Mouse (Mus musculus): ENCODE results near the gene Olfr548-ps1. TPM values are rescaled to one million over a fixed set of nuclear protein-coding genes. Genes with fewer than 3 reads are reported as not detected.

Gene Olfr548-ps1
- polyA plus RNA-seq, 1 experiment from 2014 or later = not detected

DNA sequence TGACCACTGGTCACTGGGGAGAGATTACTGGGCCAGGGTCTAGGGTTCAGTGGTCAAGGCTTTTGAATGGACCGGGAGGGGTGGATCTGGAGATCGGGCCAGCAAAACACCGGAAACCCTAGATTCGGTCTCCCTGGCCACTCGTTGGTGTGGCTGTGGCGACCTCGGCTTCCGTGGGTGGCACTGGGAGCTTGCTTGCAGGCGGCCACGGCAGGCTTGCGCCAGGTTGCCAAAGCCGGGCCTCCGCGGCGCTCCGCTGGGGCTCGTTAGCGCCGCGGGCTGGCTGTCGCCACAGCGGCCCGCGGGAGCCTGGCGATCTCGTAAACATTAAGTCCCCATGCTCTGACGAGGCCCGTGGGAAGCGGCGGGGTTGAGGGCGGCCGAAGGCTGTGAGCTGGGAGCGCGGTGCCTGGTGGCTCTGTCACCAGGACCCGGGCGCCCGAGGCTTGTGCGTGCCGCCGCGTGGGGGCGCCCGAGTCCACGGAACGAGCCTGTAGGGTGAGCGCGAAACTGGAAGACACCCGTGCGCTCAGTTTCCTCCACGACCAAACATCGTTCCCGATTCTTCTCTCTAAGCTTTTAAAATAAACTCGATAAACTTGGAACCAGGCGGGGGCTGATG lies 27.8 kb upstream of the Olfr548-ps1 start:
- under 1% methylated on average over 53 of the region's 54 CpGs for WGBS
- Histone ChIP-seq H3K9me3 (replicated peaks; ENCODE audit: control insufficient read depth, low read length) (no peaks in the 10 kb centered on the region), H3K9ac (ENCODE audit: low read length) (peak overlapping the region; percentile 73), H3K27me3 (replicated peaks; ENCODE audit: control insufficient read depth, insufficient read depth, low read length) (peaks cover 10% of the 10 kb centered on the region; the same call in 1 of the 2 replicates), H3K27ac (ENCODE audit: low read depth, low read length) (0 out of 2 replicates have a peak overlapping the region, but pooled peaks have one; percentile 14), H3K4me2 (ENCODE audit: low read length) (peak overlapping the region; percentile 85), H3K4me1 (ENCODE audit: control insufficient read depth, insufficient read depth, low read length) (0 out of 2 replicates have a peak, but pooled peaks cover 5% of the 10 kb centered on the region), H3K36me3 (ENCODE audit: control insufficient read depth, insufficient read depth, low read length) (no peaks in the 10 kb centered on the region), H3K4me3 (ENCODE audit: low read depth, low read length) (peak overlapping the region; percentile 43)
- peak; percentile 95 for ATAC-seq
- DNase-seq (ENCODE audit: low spot score) = peak; percentile 90

DNA sequence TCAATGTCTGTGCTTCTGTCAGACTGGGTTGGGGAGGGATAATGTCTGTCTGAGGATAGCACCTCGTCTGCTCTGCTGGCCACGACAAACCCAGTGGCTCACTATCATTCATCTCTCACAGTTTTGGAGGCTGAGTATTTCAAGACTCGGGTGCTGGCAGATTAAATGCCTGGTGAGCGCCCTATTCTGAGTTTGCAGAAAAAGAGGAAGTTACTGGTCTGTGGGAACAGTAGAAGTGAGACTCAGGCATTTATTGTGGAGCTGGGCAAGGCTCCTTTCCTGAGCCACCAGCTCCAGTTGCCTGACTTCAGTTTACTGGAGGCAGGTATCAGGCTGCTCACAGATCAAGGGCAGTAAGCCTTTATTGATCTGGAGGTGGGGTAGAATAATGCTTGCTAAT lies 26.6 kb upstream of the Olfr548-ps1 start:
- Histone ChIP-seq H3K4me3 (ENCODE audit: low read depth, low read length) (no peak overlapping the region), H3K9me3 (replicated peaks; ENCODE audit: control insufficient read depth, low read length) (no peaks in the 10 kb centered on the region), H3K9ac (ENCODE audit: low read length) (no peak overlapping the region), H3K36me3 (ENCODE audit: control insufficient read depth, insufficient read depth, low read length) (no peaks in the 10 kb centered on the region), H3K4me2 (ENCODE audit: low read length) (no peak overlapping the region), H3K27me3 (replicated peaks; ENCODE audit: control insufficient read depth, insufficient read depth, low read length) (peaks cover 10% of the 10 kb centered on the region; the same call in 1 of the 2 replicates), H3K27ac (ENCODE audit: low read depth, low read length) (no peak overlapping the region), H3K4me1 (ENCODE audit: control insufficient read depth, insufficient read depth, low read length) (0 out of 2 replicates have a peak, but pooled peaks cover 5% of the 10 kb centered on the region)
- no peak for ATAC-seq
- no peak for DNase-seq (ENCODE audit: low spot score)
- 81% methylated on average over 4 of the region's 4 CpGs for WGBS

DNA sequence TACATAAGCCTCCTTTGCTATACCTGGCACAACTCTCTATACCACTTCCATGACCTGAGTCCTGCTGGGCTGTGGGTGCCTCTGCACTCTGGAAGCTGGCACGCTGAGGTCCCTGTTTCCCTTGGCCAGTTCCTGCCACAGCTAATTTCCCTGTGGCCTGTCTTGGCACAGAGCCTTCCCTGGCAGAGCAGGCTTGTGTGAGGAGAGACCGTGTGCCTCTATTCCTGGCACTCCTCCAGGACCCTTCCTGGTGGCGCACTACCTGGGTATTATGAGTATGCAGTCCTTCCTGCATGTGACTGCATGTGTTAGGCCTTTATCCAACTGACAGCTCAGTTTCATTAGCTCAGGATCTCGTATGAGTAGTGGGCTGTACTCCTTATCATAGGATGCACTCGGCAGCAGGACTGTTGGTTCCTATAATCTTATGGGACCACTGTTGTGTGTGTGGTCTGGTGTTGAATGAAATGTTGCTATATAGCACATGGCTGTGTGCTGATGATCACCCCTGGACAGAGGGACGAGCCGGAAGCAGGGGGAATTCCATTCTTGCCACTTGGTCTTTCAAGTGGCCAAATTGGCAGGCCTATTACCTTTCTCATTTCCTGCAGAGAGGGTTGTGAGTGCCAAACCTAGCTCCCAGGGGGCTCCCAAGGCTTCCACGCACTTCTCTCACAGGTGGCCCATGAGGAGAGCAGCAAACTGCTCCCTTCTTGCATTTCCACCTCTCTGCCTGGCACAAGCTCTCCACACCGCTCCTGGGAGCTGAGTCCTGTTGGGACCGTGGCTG lies 24.2 kb upstream of the Olfr548-ps1 start:
- Histone ChIP-seq H3K27me3 (replicated peaks; ENCODE audit: control insufficient read depth, insufficient read depth, low read length) (peaks cover 10% of the 10 kb centered on the region; the same call in 1 of the 2 replicates), H3K36me3 (ENCODE audit: control insufficient read depth, insufficient read depth, low read length) (no peaks in the 10 kb centered on the region), H3K27ac (ENCODE audit: low read depth, low read length) (no peak overlapping the region), H3K9me3 (replicated peaks; ENCODE audit: control insufficient read depth, low read length) (no peaks in the 10 kb centered on the region), H3K4me1 (ENCODE audit: control insufficient read depth, insufficient read depth, low read length) (0 out of 2 replicates have a peak, but pooled peaks cover 5% of the 10 kb centered on the region), H3K9ac (ENCODE audit: low read length) (no peak overlapping the region), H3K4me3 (ENCODE audit: low read depth, low read length) (no peak overlapping the region), H3K4me2 (ENCODE audit: low read length) (no peak overlapping the region)
- DNase-seq (ENCODE audit: low spot score) (peak; percentile 55), ATAC-seq (no peak)
- 51% methylated on average over 10 of the region's 10 CpGs for WGBS

DNA sequence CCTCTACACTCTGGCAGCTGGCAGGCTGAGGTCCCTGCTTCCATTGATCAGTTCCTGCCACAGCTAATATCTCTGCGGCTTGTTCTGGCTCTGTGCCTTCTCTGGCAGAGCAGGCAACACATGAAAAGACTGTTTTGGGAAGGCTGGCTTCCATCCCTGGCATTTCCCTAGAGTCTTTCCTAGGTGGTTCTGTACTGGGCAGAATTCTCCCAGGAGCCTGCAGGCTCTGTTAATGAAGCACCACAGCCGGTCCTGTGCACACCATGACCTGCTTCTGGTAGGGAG lies 23.7 kb upstream of the Olfr548-ps1 start:
- Histone ChIP-seq H3K4me3 (ENCODE audit: low read depth, low read length) (no peak overlapping the region), H3K27me3 (replicated peaks; ENCODE audit: control insufficient read depth, insufficient read depth, low read length) (peaks cover 10% of the 10 kb centered on the region; the same call in 1 of the 2 replicates), H3K4me1 (ENCODE audit: control insufficient read depth, insufficient read depth, low read length) (0 out of 2 replicates have a peak, but pooled peaks cover 5% of the 10 kb centered on the region), H3K36me3 (ENCODE audit: control insufficient read depth, insufficient read depth, low read length) (no peaks in the 10 kb centered on the region), H3K9ac (ENCODE audit: low read length) (no peak overlapping the region), H3K9me3 (replicated peaks; ENCODE audit: control insufficient read depth, low read length) (no peaks in the 10 kb centered on the region), H3K4me2 (ENCODE audit: low read length) (no peak overlapping the region), H3K27ac (ENCODE audit: low read depth, low read length) (no peak overlapping the region)
- DNase-seq (ENCODE audit: low spot score) (peak; percentile 70), ATAC-seq (no peak; the same call in 1 of the 2 replicates)
- WGBS = 53% methylated on average over 2 of the region's 2 CpGs

DNA sequence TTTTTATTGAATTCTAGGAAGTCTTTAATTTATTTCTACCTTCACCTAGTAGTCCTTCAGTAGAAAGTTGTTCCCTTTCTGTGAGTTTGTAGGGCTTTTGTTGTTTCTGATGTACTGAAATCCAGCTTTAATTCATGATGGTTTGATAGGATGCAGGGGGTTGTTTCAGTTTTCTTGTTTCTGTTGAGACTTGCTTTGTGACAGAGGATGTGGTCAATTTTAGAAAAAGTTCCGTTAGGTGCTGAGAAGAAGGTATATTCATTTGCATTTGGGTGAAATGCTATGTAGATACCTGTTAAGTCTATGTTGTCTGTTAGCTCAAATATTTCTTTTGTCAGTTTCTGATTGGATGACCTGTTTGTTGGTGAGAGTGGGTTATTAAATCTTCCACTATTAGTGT lies 11.6 kb upstream of the Olfr548-ps1 start:
- ATAC-seq (no peak), DNase-seq (ENCODE audit: low spot score) (no peak)
- H3K4me1 ChIP-seq (ENCODE audit: control insufficient read depth, insufficient read depth, low read length) = no peaks in the 10 kb centered on the region
- H3K9ac ChIP-seq (ENCODE audit: low read length) = no peak overlapping the region
- no peaks in the 10 kb centered on the region for H3K36me3 ChIP-seq (ENCODE audit: control insufficient read depth, insufficient read depth, low read length)
- no peak overlapping the region for H3K4me3 ChIP-seq (ENCODE audit: low read depth, low read length)
- H3K9me3 ChIP-seq (replicated peaks; ENCODE audit: control insufficient read depth, low read length) = no peaks in the 10 kb centered on the region
- H3K4me2 ChIP-seq (ENCODE audit: low read length) = no peak overlapping the region
- H3K27ac ChIP-seq (ENCODE audit: low read depth, low read length) = no peak overlapping the region
- no peaks in the 10 kb centered on the region for H3K27me3 ChIP-seq (replicated peaks; ENCODE audit: control insufficient read depth, insufficient read depth, low read length)
- 83% methylated on average over 1 of the region's 1 CpGs for WGBS

DNA sequence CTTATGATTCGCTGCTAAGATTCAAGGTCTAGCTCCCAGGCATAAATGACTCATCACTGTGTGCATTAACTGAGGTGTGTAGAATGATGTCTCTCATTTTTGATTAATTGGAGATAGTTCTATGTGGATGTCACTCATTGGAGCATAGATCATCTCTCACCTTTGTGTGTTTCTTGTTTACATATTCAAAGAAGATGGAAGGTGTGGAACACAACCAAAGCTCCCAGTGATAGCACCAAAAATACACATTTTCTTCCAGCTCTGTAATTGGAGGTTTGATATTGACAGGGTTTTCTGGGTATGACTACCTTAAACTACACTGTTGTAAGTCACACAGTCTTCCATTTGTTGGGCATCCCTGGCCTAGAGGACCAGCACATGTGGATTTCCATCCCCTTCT lies 6.2 kb upstream of the Olfr548-ps1 start, which contains the start of gene Olfr547:
Gene Olfr547 (plus strand): TSS at position 301 of the 400 bp plus-strand sequence.
- 79% methylated on average over 1 of the region's 1 CpGs for WGBS
- Histone ChIP-seq H3K4me1 (ENCODE audit: control insufficient read depth, insufficient read depth, low read length) (no peaks in the 10 kb centered on the region), H3K4me2 (ENCODE audit: low read length) (no peak within 1 kb of the TSS), H3K9me3 (replicated peaks; ENCODE audit: control insufficient read depth, low read length) (no peaks in the 10 kb centered on the region), H3K27ac (ENCODE audit: low read depth, low read length) (no peak within 1 kb of the TSS), H3K4me3 (ENCODE audit: low read depth, low read length) (no peak within 1 kb of the TSS), H3K27me3 (replicated peaks; ENCODE audit: control insufficient read depth, insufficient read depth, low read length) (no peaks in the 10 kb centered on the region), H3K9ac (ENCODE audit: low read length) (no peak within 1 kb of the TSS), H3K36me3 (ENCODE audit: control insufficient read depth, insufficient read depth, low read length) (no peaks in the 10 kb centered on the region)
- DNase-seq (ENCODE audit: low spot score) = no peak
- no peak for ATAC-seq

DNA sequence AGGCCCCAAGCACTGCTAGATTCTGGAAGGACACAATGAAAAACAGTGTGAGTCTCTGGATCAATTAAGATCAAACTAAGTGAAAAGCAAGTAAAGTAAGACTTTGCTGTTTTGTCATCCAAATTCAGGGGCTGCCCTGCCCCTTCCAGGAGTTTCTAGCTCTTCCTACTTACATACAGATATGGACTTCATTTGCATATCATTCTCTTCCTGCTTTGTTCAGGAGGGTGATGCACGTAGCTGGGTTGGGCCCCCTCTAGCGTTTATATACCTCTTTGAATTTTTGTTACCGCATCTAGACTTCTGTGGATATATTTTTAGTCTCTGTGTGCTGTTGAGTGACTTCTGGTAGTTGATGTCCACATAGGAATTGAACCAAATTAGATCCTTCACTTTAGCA lies 555 bp downstream of the Olfr548-ps1 start:
- no peaks in the 10 kb centered on the region for H3K36me3 ChIP-seq (ENCODE audit: control insufficient read depth, insufficient read depth, low read length)
- no peaks in the 10 kb centered on the region for H3K9me3 ChIP-seq (replicated peaks; ENCODE audit: control insufficient read depth, low read length)
- no peak overlapping the region for H3K4me3 ChIP-seq (ENCODE audit: low read depth, low read length)
- H3K27me3 ChIP-seq (replicated peaks; ENCODE audit: control insufficient read depth, insufficient read depth, low read length) = no peaks in the 10 kb centered on the region
- H3K4me2 ChIP-seq (ENCODE audit: low read length) = no peak overlapping the region
- H3K9ac ChIP-seq (ENCODE audit: low read length) = no peak overlapping the region
- no peak for ATAC-seq
- H3K4me1 ChIP-seq (ENCODE audit: control insufficient read depth, insufficient read depth, low read length) = no peaks in the 10 kb centered on the region
- H3K27ac ChIP-seq (ENCODE audit: low read depth, low read length) = no peak overlapping the region
- no peak for DNase-seq (ENCODE audit: low spot score)
- WGBS = 59% methylated on average over 3 of the region's 3 CpGs

DNA sequence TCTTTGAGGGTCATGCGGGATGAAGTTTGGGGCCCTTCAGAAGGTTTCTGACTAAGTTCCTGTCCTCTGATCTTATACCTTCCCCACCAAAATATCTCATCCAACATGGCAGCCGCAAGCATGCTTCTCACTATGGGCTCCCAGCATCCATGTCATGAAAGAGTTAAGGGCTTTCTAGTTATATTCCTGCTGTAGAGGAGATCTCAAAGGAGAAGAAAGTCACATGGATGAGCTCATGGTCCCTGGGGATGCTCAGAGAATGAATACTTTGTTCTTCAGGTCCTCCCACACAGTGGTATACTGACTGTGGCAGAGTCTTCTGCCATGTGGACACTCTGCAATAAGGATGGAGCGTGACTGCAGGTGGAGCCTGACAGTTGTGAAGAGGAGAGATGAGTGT lies 8.9 kb downstream of the Olfr548-ps1 start, which contains the start of gene Olfr549:
Gene Olfr549 (plus strand): TSS at position 301 of the 400 bp plus-strand sequence.
- Histone ChIP-seq H3K4me3 (ENCODE audit: low read depth, low read length) (no peak within 1 kb of the TSS), H3K9ac (ENCODE audit: low read length) (no peak within 1 kb of the TSS), H3K27ac (ENCODE audit: low read depth, low read length) (no peak within 1 kb of the TSS), H3K36me3 (ENCODE audit: control insufficient read depth, insufficient read depth, low read length) (no peaks in the 10 kb centered on the region), H3K27me3 (replicated peaks; ENCODE audit: control insufficient read depth, insufficient read depth, low read length) (no peaks in the 10 kb centered on the region), H3K4me1 (ENCODE audit: control insufficient read depth, insufficient read depth, low read length) (no peaks in the 10 kb centered on the region), H3K9me3 (replicated peaks; ENCODE audit: control insufficient read depth, low read length) (no peaks in the 10 kb centered on the region), H3K4me2 (ENCODE audit: low read length) (no peak within 1 kb of the TSS)
- 89% methylated on average over 3 of the region's 3 CpGs for WGBS
- ATAC-seq (no peak), DNase-seq (ENCODE audit: low spot score) (no peak)

DNA sequence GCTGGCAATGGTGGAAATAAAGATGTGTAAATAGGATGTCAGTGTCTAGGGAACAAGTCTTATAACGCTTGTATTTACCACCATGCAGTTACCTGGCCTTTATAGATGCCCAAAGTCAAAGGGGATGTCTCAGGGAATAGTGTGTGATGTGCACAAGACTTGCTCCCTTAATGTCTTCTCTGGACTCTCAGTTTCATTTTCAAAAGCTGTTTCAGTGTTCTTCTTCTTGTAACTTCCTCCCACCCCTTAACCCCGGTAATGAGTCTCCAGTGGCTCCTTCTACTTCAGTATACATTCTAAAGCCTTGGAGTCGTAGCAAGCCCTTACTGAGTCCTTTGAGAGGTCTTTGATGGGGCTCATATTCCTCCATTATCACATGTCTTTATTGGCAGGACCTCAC lies 12.6 kb downstream of the Olfr548-ps1 start:
- Histone ChIP-seq H3K9ac (ENCODE audit: low read length) (no peak overlapping the region), H3K4me2 (ENCODE audit: low read length) (no peak overlapping the region), H3K9me3 (replicated peaks; ENCODE audit: control insufficient read depth, low read length) (no peaks in the 10 kb centered on the region), H3K27me3 (replicated peaks; ENCODE audit: control insufficient read depth, insufficient read depth, low read length) (no peaks in the 10 kb centered on the region), H3K4me1 (ENCODE audit: control insufficient read depth, insufficient read depth, low read length) (no peaks in the 10 kb centered on the region), H3K4me3 (ENCODE audit: low read depth, low read length) (no peak overlapping the region), H3K36me3 (ENCODE audit: control insufficient read depth, insufficient read depth, low read length) (no peaks in the 10 kb centered on the region), H3K27ac (ENCODE audit: low read depth, low read length) (no peak overlapping the region)
- ATAC-seq (no peak), DNase-seq (ENCODE audit: low spot score) (no peak)
- WGBS = 91% methylated on average over 3 of the region's 3 CpGs
